Mouse (Mus musculus) liver, postnatal 0 days (tissue): ENCODE results near the gene Chst4. TPM values are rescaled to one million over a fixed set of nuclear protein-coding genes. Genes with fewer than 3 reads are reported as not detected.

Experiments
- ATAC-seq: fragments of 200-750 bp; cut with Nextera tagmentation; 2 replicates; pipeline ENCODE4 v1.8.0; 2017; ENCODE audit warnings: mild to moderate bottlenecking, moderate library complexity
- DNase-seq: peaks from one replicate; pipeline ENCODE4 v3.0.0-alpha.2; 2016
- H3K27ac ChIP-seq: fragments of 300-500 bp; sonication (generic); 2 replicates; pipeline ENCODE4 v1.5.1; 2014; ENCODE audit warnings: antibody characterized with exemption, moderate library complexity, mild to moderate bottlenecking, low read depth
- H3K27me3 ChIP-seq: fragments of 300-500 bp; sonication (generic); 2 replicates; pipeline ENCODE4 v1.6.1; 2014; ENCODE audit warnings: low read length, control low read depth, mixed read lengths; ENCODE audit not compliant: insufficient read depth
- H3K36me3 ChIP-seq: fragments of 300-500 bp; sonication (generic); replicated peaks from 2 replicates; pipeline ENCODE4 v1.6.1; 2014; ENCODE audit warnings: mild to moderate bottlenecking, control low read depth, low read length, moderate library complexity, mixed read lengths; ENCODE audit not compliant: insufficient read depth
- H3K4me1 ChIP-seq: fragments of 300-500 bp; sonication (generic); 2 replicates; pipeline ENCODE4 v1.6.1; 2014; ENCODE audit warnings: antibody characterized with exemption, mild to moderate bottlenecking, control low read depth; ENCODE audit not compliant: insufficient read depth
- H3K4me2 ChIP-seq: fragments of 300-500 bp; sonication (generic); 2 replicates; pipeline ENCODE4 v1.6.1; 2014; ENCODE audit warnings: low read depth, mild to moderate bottlenecking, low read length, moderate library complexity, mixed read lengths
- H3K4me3 ChIP-seq: fragments of 300-500 bp; sonication (generic); 2 replicates; pipeline ENCODE4 v1.5.1; 2014; ENCODE audit warnings: low read depth, low read length
- H3K9ac ChIP-seq: fragments of 300-500 bp; sonication (generic); replicated peaks from 2 replicates; pipeline ENCODE4 v1.6.1; 2014; ENCODE audit warnings: mild to moderate bottlenecking, moderate library complexity
- H3K9me3 ChIP-seq: fragments of 300-500 bp; sonication (generic); 2 replicates; pipeline ENCODE4 v1.6.1; 2016; ENCODE audit warnings: mild to moderate bottlenecking, control low read depth, low read length, mixed read lengths
- CTCF ChIP-seq: sonication (generic); IDR thresholded peaks from 2 replicates; pipeline ENCODE4 v1.5.1; 2016; ENCODE audit warnings: antibody characterized with exemption, low read depth
- EP300 ChIP-seq: IDR thresholded peaks from 2 replicates; pipeline ENCODE4 v1.6.1; 2016; ENCODE audit warnings: antibody characterized with exemption, low read depth, mild to moderate bottlenecking
- WGBS: fragments of 180-500 bp; shearing (Covaris S2); extraction: QIAGEN DNeasy Blood & Tissue Kit; methylation state at CpG from one replicate; pipeline ENCODE4 v1.1.7; 2014; ENCODE audit not compliant: insufficient replicate concordance; 5-methylcytosine and 5-hydroxymethylcytosine counted together
- polyA plus RNA-seq: library from polyadenylated mRNA; unstranded; fragments of >200 nt; fragmentation: Nextera tagmentation; extraction: Ambion mirVana; gene quantifications from 2 replicates; pipeline ENCODE4 v1.2.1, GENCODE M21; 2015

Gene Chst4
- polyA plus RNA-seq, 1 experiment from 2014 or later = 0.13 TPM

DNA sequence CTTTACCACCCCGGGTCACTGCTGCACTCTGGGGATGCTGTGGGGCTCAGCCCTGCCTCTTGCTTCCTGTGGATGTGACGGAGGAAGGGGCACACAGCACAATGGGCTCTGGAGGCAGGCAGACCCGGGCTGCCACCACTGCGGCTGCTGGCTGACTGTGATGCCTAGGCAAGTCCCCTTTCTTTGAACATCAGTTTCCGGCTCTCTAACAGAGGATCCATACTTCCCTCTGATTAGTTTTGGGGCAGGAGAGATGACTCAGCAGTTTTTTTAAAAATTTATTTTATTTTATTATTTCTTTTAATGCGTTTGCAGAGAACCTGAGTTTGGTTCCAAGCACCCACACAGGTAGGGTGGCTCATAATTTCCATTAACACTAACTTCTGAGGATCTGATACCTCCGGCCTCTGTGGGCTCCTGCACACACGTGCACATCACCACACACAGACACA, 30.5 kb downstream of the Chst4 start:
- 44% methylated on average over 8 of the region's 8 CpGs for WGBS
- Histone ChIP-seq H3K4me2 (no peak overlapping the region), H3K27me3 (no peaks in the 10 kb centered on the region), H3K4me1 (0 out of 2 replicates have a peak, but pooled peaks cover 2% of the 10 kb centered on the region), H3K36me3 (no peaks in the 10 kb centered on the region), H3K9me3 (no peaks in the 10 kb centered on the region), H3K4me3 (no peak overlapping the region), H3K27ac (no peak overlapping the region), H3K9ac (no peak overlapping the region)
- no peak for TF ChIP-seq CTCF
- TF ChIP-seq EP300 = no peak
- ATAC-seq (no peak), DNase-seq (no peak)

DNA sequence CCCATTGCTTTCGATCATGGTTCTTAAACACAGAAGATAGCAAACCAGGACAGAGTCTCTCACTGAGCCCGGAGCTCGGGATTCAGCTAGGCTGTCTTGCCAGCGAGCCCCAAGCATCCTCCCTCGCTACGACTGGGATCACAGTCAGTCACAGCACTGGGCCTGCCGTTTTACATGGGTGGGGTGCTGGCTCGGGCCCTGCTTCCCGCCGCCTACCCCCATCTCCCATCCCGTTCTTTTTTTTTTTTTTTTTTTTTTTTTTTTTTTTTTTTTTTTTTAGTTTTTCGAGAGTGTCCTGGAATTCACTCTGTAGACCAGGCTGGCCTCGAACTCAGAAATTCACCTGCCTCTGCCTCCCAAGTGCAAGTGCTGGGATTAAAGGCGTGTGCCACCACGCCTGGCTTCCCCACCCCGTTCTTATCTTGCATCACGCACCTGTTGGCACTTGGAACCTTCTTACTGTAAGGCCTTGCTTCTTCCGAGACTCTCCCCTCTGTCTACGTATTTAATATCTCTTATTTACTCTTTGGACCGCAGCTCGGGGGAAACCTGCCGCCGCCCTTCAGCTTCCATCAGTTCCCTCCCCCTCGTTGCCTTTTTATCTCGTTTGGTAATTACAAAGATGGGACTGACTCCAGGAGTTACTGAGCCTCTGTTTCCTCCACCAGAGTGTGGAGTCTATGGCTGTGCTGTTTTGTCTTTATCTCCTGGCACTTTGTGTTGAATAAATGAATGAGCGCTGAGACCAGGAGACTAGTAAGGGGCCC, 31.1 kb downstream of the Chst4 start:
- H3K4me2 ChIP-seq = no peak overlapping the region
- TF ChIP-seq EP300 (no peak), CTCF (no peak)
- ATAC-seq (no peak), DNase-seq (no peak)
- no peak overlapping the region for H3K4me3 ChIP-seq
- no peak overlapping the region for H3K9ac ChIP-seq
- H3K36me3 ChIP-seq = no peaks in the 10 kb centered on the region
- no peaks in the 10 kb centered on the region for H3K27me3 ChIP-seq
- H3K27ac ChIP-seq = no peak overlapping the region
- H3K9me3 ChIP-seq = no peaks in the 10 kb centered on the region
- 0 out of 2 replicates have a peak, but pooled peaks cover 3% of the 10 kb centered on the region for H3K4me1 ChIP-seq
- WGBS = 69% methylated on average over 26 of the region's 26 CpGs

GRCm38 (mm10) chr8:110006312-110007023, 33.1 kb downstream of the Chst4 start:
- H3K27ac ChIP-seq = no peak overlapping the region
- no peaks in the 10 kb centered on the region for H3K9me3 ChIP-seq
- TF ChIP-seq EP300 (no peak), CTCF (no peak)
- 61% methylated on average over 17 of the region's 17 CpGs for WGBS
- no peak for ATAC-seq
- no peak overlapping the region for H3K4me3 ChIP-seq
- no peak overlapping the region for H3K4me2 ChIP-seq
- no peak overlapping the region for H3K9ac ChIP-seq
- no peaks in the 10 kb centered on the region for H3K27me3 ChIP-seq
- no peak for DNase-seq
- 0 out of 2 replicates have a peak, but pooled peaks cover 3% of the 10 kb centered on the region for H3K4me1 ChIP-seq
- H3K36me3 ChIP-seq = no peaks in the 10 kb centered on the region

- H3K9ac ChIP-seq = no peak overlapping the region
- no peaks in the 10 kb centered on the region for H3K27me3 ChIP-seq
- TF ChIP-seq EP300 = no peak
- TF ChIP-seq CTCF = no peak
- DNase-seq (no peak), ATAC-seq (no peak)
- no peak overlapping the region for H3K4me2 ChIP-seq
- 69% methylated on average over 5 of the region's 5 CpGs for WGBS
- H3K9me3 ChIP-seq = no peaks in the 10 kb centered on the region
- H3K27ac ChIP-seq = no peak overlapping the region
- H3K4me3 ChIP-seq = no peak overlapping the region
- 0 out of 2 replicates have a peak, but pooled peaks cover 3% of the 10 kb centered on the region for H3K4me1 ChIP-seq
- no peaks in the 10 kb centered on the region for H3K36me3 ChIP-seq
These were observed 35.2 kb downstream of the Chst4 start for GRCm38 (mm10) chr8:110004300-110004699.

DNA sequence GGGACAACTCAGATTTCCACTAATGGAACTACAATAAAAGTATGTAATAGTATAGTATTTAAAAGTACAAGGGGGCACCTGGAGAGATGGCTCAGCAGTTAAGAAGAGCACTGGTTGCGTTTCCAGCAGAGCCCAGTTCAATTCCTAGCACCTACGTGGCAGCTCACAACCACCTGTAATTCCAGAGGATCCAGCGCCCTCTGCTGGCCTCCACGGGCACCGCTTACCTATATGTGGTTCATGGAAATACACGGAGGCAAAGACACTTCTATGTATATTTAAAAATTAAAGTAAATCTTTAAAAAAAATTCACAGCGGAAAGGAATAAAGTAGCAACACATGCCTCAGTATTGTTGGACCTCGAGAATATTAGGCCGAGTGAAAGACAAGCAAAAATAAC, 36.6 kb downstream of the Chst4 start:
- H3K27me3 ChIP-seq = no peaks in the 10 kb centered on the region
- 29% methylated on average over 9 of the region's 9 CpGs for WGBS
- TF ChIP-seq EP300 = no peak
- peak; percentile 73 for TF ChIP-seq CTCF
- H3K4me3 ChIP-seq = no peak overlapping the region
- H3K27ac ChIP-seq = no peak overlapping the region
- DNase-seq = peak; percentile 68
- no peak overlapping the region for H3K9ac ChIP-seq
- ATAC-seq = no peak
- 0 out of 2 replicates have a peak, but pooled peaks cover 3% of the 10 kb centered on the region for H3K4me1 ChIP-seq
- H3K9me3 ChIP-seq = no peaks in the 10 kb centered on the region
- H3K4me2 ChIP-seq = no peak overlapping the region
- H3K36me3 ChIP-seq = no peaks in the 10 kb centered on the region; the same call in 1 of the 2 replicates

GRCm38 (mm10) chr8:109999974-110000373, 39.6 kb downstream of the Chst4 start:
- WGBS = 68% methylated on average over 10 of the region's 10 CpGs
- TF ChIP-seq CTCF (no peak), EP300 (no peak)
- Histone ChIP-seq H3K9me3 (no peaks in the 10 kb centered on the region), H3K4me3 (no peak overlapping the region), H3K4me2 (no peak overlapping the region), H3K27ac (no peak overlapping the region), H3K27me3 (no peaks in the 10 kb centered on the region), H3K36me3 (no peaks in the 10 kb centered on the region; the same call in 1 of the 2 replicates), H3K4me1 (0 out of 2 replicates have a peak, but pooled peaks cover 3% of the 10 kb centered on the region), H3K9ac (no peak overlapping the region)
- ATAC-seq (peak; percentile 54), DNase-seq (no peak)
